Mouse (Mus musculus) hindbrain, embryonic 11.5 days (tissue): ENCODE data around the gene Ptk6. TPM values are rescaled to one million over a fixed set of nuclear protein-coding genes. Genes with fewer than 3 reads are reported as not detected.
A peak's percentile ranks its signal among the peaks of the same experiment; 100 is the strongest.

Source experiments
- ATAC-seq: fragments of 200-750 bp; cut with Nextera tagmentation; 2 replicates; pipeline ENCODE4 v1.8.0; 2017; ENCODE audit warnings: mild to moderate bottlenecking, moderate TSS enrichment, moderate library complexity; ENCODE audit not compliant: low FRiP score
- DNase-seq: peaks from one replicate; pipeline ENCODE4 v3.0.0-alpha.2; 2015; ENCODE audit warnings: low spot score
- H3K27ac ChIP-seq: fragments of 300-500 bp; sonication (generic); 2 replicates; pipeline ENCODE4 v1.5.1; 2014; ENCODE audit warnings: mild to moderate bottlenecking, low read depth, low read length
- H3K27me3 ChIP-seq: fragments of 300-500 bp; sonication (generic); 2 replicates; pipeline ENCODE4 v1.6.1; 2014; ENCODE audit warnings: mild to moderate bottlenecking, low read length, moderate library complexity, mixed read lengths; ENCODE audit not compliant: control insufficient read depth, insufficient read depth
- H3K36me3 ChIP-seq: fragments of 300-500 bp; sonication (generic); 2 replicates; pipeline ENCODE4 v1.6.1; 2014; ENCODE audit warnings: mild to moderate bottlenecking, low read length, moderate library complexity, mixed read lengths; ENCODE audit not compliant: control insufficient read depth, insufficient read depth
- H3K4me1 ChIP-seq: fragments of 300-500 bp; sonication (generic); replicated peaks from 2 replicates; pipeline ENCODE4 v1.6.1; 2014; ENCODE audit warnings: low read length, mixed read lengths; ENCODE audit not compliant: control insufficient read depth, insufficient read depth
- H3K4me2 ChIP-seq: fragments of 300-500 bp; sonication (generic); replicated peaks from 2 replicates; pipeline ENCODE4 v1.6.1; 2014; ENCODE audit warnings: mild to moderate bottlenecking, low read depth, low read length
- H3K4me3 ChIP-seq: fragments of 300-500 bp; sonication (generic); 2 replicates; pipeline ENCODE4 v1.5.1; 2014; ENCODE audit warnings: low read depth, low read length
- H3K9ac ChIP-seq: fragments of 300-500 bp; sonication (generic); 2 replicates; pipeline ENCODE4 v1.6.1; 2014; ENCODE audit warnings: low read depth, low read length
- H3K9me3 ChIP-seq: fragments of 300-500 bp; sonication (generic); 2 replicates; pipeline ENCODE4 v1.6.1; 2016; ENCODE audit warnings: low read length; ENCODE audit not compliant: control insufficient read depth
- WGBS: fragments of 180-500 bp; shearing (Covaris S2); extraction: QIAGEN DNeasy Blood & Tissue Kit; methylation state at CpG from one replicate; pipeline ENCODE4 v1.1.7; 2014; 5-methylcytosine and 5-hydroxymethylcytosine counted together
- polyA plus RNA-seq: library from polyadenylated mRNA; unstranded; fragments of >200 nt; fragmentation: Nextera tagmentation; extraction: Ambion mirVana; gene quantifications from 2 replicates; pipeline ENCODE4 v1.2.1, GENCODE M21; 2014

Ptk6 gene
- polyA plus RNA-seq, 1 experiment from 2014 or later = not detected

DNA sequence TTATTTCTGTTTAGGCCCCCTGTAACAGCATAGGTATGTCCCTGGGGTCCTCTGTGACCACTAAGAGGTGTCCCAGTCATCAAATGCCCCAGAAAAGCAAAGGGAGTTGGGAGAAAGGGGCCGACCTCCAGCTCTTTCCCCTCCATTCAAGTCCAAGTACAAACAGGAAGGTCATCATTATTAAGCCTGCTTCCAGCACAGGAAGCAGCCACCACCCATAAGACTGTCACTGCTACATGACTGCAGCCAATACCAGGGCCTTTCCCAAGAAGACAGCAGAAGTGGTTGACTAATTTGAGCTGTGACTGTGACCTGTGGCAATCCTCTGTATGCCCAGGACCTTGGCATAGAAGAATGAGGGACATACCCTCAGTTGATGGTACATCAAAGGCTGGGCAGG lies 25.7 kb upstream of the Ptk6 start:
- WGBS = 80% methylated on average over 1 of the region's 1 CpGs
- H3K9ac ChIP-seq = no peak overlapping the region
- DNase-seq (no peak), ATAC-seq (no peak)
- H3K27me3 ChIP-seq = no peaks in the 10 kb centered on the region
- no peaks in the 10 kb centered on the region for H3K9me3 ChIP-seq
- H3K36me3 ChIP-seq = no peaks in the 10 kb centered on the region
- no peak overlapping the region for H3K4me2 ChIP-seq
- H3K4me3 ChIP-seq = no peak overlapping the region
- H3K4me1 ChIP-seq = no peaks in the 10 kb centered on the region
- no peak overlapping the region for H3K27ac ChIP-seq

GRCm38 (mm10) chr2:181227122-181227521 lies 24.5 kb upstream of the Ptk6 start:
- Histone ChIP-seq H3K4me3 (no peak overlapping the region), H3K27ac (no peak overlapping the region), H3K36me3 (no peaks in the 10 kb centered on the region), H3K4me1 (no peaks in the 10 kb centered on the region), H3K9ac (no peak overlapping the region), H3K4me2 (no peak overlapping the region), H3K9me3 (no peaks in the 10 kb centered on the region), H3K27me3 (no peaks in the 10 kb centered on the region)
- WGBS = 89% methylated on average over 3 of the region's 3 CpGs
- ATAC-seq = no peak
- DNase-seq = no peak

GRCm38 (mm10) chr2:181224994-181225393 lies 22.4 kb upstream of the Ptk6 start:
- Histone ChIP-seq H3K9ac (no peak overlapping the region), H3K4me3 (no peak overlapping the region), H3K27me3 (peaks cover 2% of the 10 kb centered on the region; the same call in 1 of the 2 replicates), H3K4me2 (no peak overlapping the region), H3K27ac (no peak overlapping the region), H3K4me1 (peaks cover under 1% of the 10 kb centered on the region; the same call in 1 of the 2 replicates), H3K9me3 (no peaks in the 10 kb centered on the region), H3K36me3 (no peaks in the 10 kb centered on the region)
- 90% methylated on average over 2 of the region's 2 CpGs for WGBS
- ATAC-seq (no peak), DNase-seq (no peak)

GRCm38 (mm10) chr2:181220361-181220760 lies 17.8 kb upstream of the Ptk6 start:
- no peak overlapping the region for H3K27ac ChIP-seq
- peaks cover 2% of the 10 kb centered on the region; the same call in 1 of the 2 replicates for H3K27me3 ChIP-seq
- ATAC-seq (no peak), DNase-seq (no peak)
- H3K9ac ChIP-seq = no peak overlapping the region
- peaks cover 3% of the 10 kb centered on the region for H3K4me1 ChIP-seq
- WGBS = 27% methylated on average over 2 of the region's 2 CpGs
- no peaks in the 10 kb centered on the region for H3K36me3 ChIP-seq
- no peaks in the 10 kb centered on the region for H3K9me3 ChIP-seq
- peak overlapping the region; percentile 44; the same call in 1 of the 2 replicates for H3K4me2 ChIP-seq
- no peak overlapping the region for H3K4me3 ChIP-seq

DNA sequence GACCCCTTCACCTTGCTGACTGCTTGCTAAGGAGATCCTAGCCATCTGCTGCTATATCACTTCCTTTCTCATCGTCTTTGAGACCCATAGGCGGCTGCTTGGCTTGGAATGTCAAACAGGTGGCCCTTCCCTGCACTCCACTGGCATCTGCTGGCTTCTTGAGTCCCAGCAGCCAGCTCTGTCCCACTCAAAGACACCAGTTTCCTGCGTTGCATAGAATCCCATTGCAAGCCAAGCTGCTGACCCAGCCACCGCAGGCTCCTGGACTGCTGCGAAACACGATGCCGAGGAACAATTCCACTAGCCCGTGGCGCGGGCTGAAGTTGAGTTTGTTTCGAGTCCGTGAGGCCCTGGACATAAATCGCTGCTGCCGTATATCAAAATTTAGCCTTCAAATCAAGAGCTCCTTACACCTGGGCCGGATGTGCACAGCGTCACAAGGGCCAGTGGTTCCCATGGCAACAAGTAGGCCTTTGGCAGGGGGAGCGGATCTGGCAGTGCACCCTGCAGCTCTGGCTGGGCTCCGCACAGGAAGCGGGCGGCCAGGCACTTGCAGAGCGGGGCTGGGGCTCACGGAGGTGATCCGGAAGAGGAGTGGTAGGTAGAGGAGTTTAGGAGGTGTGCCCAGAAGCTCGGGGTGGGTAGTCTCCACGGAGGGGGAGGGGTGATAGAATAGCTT lies 17.1 kb upstream of the Ptk6 start, which contains the start of gene Fndc11:
Gene Fndc11, plus strand, starts transcription at position 476 of the 679 bp plus-strand sequence.
- H3K36me3 ChIP-seq = no peaks in the 10 kb centered on the region
- DNase-seq (peak; percentile 72), ATAC-seq (peak; percentile 47; the same call in 1 of the 2 replicates)
- H3K4me3 ChIP-seq = peak within 1 kb of the TSS; percentile 20
- peak within 1 kb of the TSS; percentile 44 for H3K4me2 ChIP-seq
- H3K27me3 ChIP-seq = peaks cover 2% of the 10 kb centered on the region
- H3K4me1 ChIP-seq = peaks cover 3% of the 10 kb centered on the region
- H3K9ac ChIP-seq = no peak within 1 kb of the TSS
- WGBS = 5% methylated on average over 25 of the region's 25 CpGs
- no peaks in the 10 kb centered on the region for H3K9me3 ChIP-seq
- H3K27ac ChIP-seq = no peak within 1 kb of the TSS

DNA sequence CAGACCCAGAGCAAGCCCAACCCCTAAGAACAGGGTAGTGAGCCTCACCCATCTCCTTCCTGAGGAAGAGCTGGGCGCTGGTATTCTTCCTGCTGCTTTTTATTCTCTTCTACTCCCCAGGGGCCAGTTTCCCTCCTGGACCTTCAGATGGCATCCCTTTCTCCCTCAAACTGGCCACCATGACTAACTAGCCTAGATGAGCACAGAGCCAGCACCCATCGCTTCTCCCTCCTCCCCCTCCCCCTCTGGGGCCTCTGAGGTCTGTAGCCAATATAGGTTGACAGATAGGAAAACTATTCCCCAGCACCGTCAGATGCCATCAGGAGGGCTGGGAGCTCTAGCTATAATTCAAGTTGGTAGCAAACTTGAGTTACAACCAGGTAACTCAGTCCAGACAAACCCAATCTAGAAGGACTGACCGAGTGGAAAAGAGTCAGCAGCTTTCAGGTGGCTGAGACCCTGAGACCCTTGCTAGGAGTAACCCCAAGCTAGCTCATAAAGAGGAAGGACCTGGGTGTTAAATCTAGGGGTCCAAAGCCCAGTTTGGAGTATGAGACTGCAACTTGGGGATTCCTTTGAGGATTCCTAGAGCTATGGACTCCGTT lies 16.4 kb upstream of the Ptk6 start:
- no peak for ATAC-seq
- Histone ChIP-seq H3K27ac (no peak overlapping the region), H3K36me3 (no peaks in the 10 kb centered on the region), H3K4me1 (peaks cover 3% of the 10 kb centered on the region), H3K4me2 (no peak overlapping the region), H3K9ac (no peak overlapping the region), H3K9me3 (no peaks in the 10 kb centered on the region), H3K4me3 (no peak overlapping the region), H3K27me3 (peaks cover 5% of the 10 kb centered on the region)
- no peak for DNase-seq
- WGBS = 69% methylated on average over 5 of the region's 5 CpGs

DNA sequence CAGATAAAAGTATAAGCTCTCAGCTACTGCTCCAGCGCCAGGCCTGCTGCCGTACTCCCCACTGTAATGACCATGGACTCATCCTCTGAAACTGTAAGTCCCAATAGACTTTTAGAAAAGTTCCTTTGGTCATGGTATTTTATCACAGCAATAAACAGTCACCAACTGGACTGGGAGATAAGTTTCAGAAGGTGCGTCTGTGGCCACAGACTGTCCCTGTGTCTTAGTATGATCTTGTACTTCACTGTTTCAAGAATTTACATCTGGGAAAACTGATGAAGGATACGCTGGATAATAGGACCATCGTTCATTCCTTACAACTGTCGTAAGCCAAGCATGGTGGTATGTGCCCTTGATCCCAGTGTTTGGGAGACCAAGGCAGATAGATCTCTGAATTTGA lies 13.4 kb upstream of the Ptk6 start:
- H3K27me3 ChIP-seq = peaks cover 32% of the 10 kb centered on the region
- ATAC-seq = no peak
- WGBS = 90% methylated on average over 6 of the region's 6 CpGs
- no peaks in the 10 kb centered on the region for H3K9me3 ChIP-seq
- no peak overlapping the region for H3K27ac ChIP-seq
- H3K9ac ChIP-seq = no peak overlapping the region
- H3K4me3 ChIP-seq = no peak overlapping the region
- peaks cover 15% of the 10 kb centered on the region for H3K4me1 ChIP-seq
- no peak overlapping the region for H3K4me2 ChIP-seq
- no peaks in the 10 kb centered on the region for H3K36me3 ChIP-seq
- DNase-seq = no peak

DNA sequence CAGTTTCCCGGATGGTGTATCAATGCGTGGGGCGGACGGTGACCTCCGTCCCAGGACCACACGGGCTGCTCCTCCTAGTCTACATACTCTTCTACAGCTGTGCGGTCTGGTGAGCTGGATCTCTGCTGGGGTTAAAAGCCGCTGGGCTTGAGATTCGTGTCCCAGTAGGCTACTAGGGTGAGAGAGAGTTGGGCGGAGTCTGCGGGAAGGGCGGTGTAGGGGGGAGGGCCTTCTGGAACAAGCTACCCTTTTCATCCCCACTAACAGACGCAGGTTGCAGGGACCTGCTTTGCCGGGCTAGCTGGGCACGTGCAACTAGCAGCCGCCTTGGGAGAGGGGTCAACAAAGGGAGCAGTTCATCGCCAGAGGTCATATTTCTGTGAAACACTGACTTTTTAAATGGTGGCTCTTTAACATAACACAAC lies 10.4 kb upstream of the Ptk6 start, which contains the start of gene Srms:
Gene Srms, minus strand, starts transcription at position 165 of the 425 bp plus-strand sequence.
- ATAC-seq = no peak
- H3K9me3 ChIP-seq = no peaks in the 10 kb centered on the region
- H3K27me3 ChIP-seq = peaks cover 35% of the 10 kb centered on the region
- 0 out of 2 replicates have a peak within 1 kb of the TSS, but pooled peaks have one; percentile 37 for H3K9ac ChIP-seq
- H3K36me3 ChIP-seq = no peaks in the 10 kb centered on the region
- 0% methylated on average over 17 of the region's 17 CpGs for WGBS
- peaks cover 11% of the 10 kb centered on the region for H3K4me1 ChIP-seq
- peak within 1 kb of the TSS; percentile 24 for H3K4me3 ChIP-seq
- H3K27ac ChIP-seq = no peak within 1 kb of the TSS
- no peak for DNase-seq
- peak within 1 kb of the TSS; percentile 54 for H3K4me2 ChIP-seq
